Mouse (Mus musculus) erythroblast, embryonic 14.5 days (primary cell): ENCODE results near the gene Ttll10. TPM values are rescaled to one million over a fixed set of nuclear protein-coding genes. Genes with fewer than 3 reads are reported as not detected.

Source experiments
- H3K27me3 ChIP-seq: 2 replicates; pipeline ENCODE4 v1.6.1; 2012; ENCODE audit warnings: inconsistent platforms; ENCODE audit not compliant: control insufficient read depth
- H3K36me3 ChIP-seq: 2 replicates; pipeline ENCODE4 v1.6.1; 2012; ENCODE audit warnings: mild to moderate bottlenecking, inconsistent platforms; ENCODE audit not compliant: control insufficient read depth
- H3K4me1 ChIP-seq: 2 replicates; pipeline ENCODE4 v1.6.1; 2012; ENCODE audit warnings: inconsistent platforms; ENCODE audit not compliant: control insufficient read depth
- H3K4me3 ChIP-seq: replicated peaks from 2 replicates; pipeline ENCODE3; 2012; ENCODE audit warnings: moderate library complexity, mild to moderate bottlenecking, inconsistent platforms
- H3K9me3 ChIP-seq: 2 replicates; pipeline ENCODE4 v1.6.1; 2012; ENCODE audit warnings: low read length, inconsistent platforms, mixed read lengths; ENCODE audit not compliant: control insufficient read depth
- GATA1 ChIP-seq: IDR thresholded peaks from 2 replicates; pipeline ENCODE4 v1.6.1; 2012; ENCODE audit warnings: low read length, inconsistent platforms, mixed read lengths
- TAL1 ChIP-seq: IDR thresholded peaks from 3 replicates; pipeline ENCODE4 v1.6.1; 2012; ENCODE audit warnings: low read length, inconsistent platforms, mixed read lengths
- polyA plus RNA-seq: library from polyadenylated mRNA; stranded (reverse); fragments of >175 nt; gene quantifications from 2 replicates; pipeline ENCODE4 v1.2.3, GENCODE M21; 2012

The Ttll10 gene
- polyA plus RNA-seq, result not detected in 2 replicates

DNA sequence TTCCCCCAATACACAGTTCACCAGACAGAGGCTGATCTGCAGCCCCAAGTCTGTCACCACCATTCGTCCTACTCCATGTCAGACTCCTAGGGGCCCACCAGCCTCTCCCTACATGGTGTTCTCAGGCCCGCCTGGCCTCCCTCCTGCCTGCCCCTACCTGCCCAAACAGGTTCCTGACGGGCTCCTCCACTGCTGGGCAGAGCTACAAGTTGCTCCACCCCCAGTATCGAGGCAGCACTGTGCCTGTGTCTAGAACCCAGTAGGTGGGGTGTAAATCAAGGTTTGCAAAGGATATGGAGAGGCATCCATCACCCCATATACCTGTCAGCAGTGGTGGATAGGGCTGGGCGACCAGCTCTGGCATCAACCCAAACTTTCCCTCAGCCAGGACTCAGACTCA is at the start of gene Ttll10:
Ttll10 (minus strand) TSS at position 154 of the 400 bp plus-strand sequence.
- H3K36me3 ChIP-seq, result no peaks in the 10 kb centered on the region
- TF ChIP-seq TAL1, result no peak
- TF ChIP-seq GATA1, result no peak
- H3K4me1 ChIP-seq, result no peaks in the 10 kb centered on the region
- H3K27me3 ChIP-seq, result no peaks in the 10 kb centered on the region
- H3K9me3 ChIP-seq, result no peaks in the 10 kb centered on the region
- H3K4me3 ChIP-seq, result no peak within 1 kb of the TSS

DNA sequence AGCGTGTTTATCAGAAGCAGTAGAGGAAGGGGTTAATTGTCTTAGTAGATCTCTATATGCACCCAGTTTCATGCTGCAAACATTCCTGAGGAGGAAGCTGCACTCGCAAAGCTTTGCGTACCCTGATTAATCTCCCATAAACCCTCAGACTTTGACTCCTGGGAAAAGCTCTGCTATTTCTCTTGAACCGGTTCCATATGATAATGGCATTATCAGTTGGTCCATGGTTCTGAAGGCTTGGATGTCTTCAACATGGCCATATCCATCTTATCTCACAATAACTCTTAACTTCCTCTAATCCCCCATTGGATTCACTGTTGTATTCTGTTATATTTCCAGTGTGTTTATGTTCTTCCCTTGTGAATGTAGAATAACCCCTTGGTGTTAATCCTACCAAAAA is 44.1 kb upstream of the Ttll10 start:
- Histone ChIP-seq H3K36me3 (no peaks in the 10 kb centered on the region), H3K4me3 (no peak overlapping the region), H3K4me1 (no peaks in the 10 kb centered on the region), H3K27me3 (no peaks in the 10 kb centered on the region), H3K9me3 (no peaks in the 10 kb centered on the region)
- TF ChIP-seq TAL1, result no peak
- no peak for TF ChIP-seq GATA1

DNA sequence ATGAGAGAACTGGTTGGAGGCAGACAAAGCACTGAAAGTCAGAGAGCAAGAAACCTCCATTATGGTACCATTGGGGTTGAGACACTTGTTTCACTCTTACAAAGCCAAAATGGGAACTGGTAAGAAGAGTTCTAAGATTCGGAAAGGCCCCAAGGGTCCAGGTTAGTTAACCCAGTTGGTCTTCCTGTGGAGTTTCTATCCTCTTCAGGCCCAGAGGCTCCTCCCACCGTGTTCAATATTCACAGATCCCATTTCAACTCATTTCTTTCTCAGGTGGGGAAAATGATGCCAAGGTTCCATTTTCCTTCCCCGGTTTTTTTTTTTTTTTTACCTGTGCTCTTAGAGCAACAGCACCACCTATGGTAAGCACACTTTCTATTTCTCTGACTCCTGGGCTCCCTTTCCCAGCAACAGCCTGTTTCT is 42.3 kb upstream of the Ttll10 start:
- Histone ChIP-seq H3K4me3 (no peak overlapping the region), H3K27me3 (no peaks in the 10 kb centered on the region), H3K9me3 (no peaks in the 10 kb centered on the region), H3K4me1 (no peaks in the 10 kb centered on the region), H3K36me3 (no peaks in the 10 kb centered on the region)
- TF ChIP-seq TAL1 (no peak), GATA1 (no peak)

DNA sequence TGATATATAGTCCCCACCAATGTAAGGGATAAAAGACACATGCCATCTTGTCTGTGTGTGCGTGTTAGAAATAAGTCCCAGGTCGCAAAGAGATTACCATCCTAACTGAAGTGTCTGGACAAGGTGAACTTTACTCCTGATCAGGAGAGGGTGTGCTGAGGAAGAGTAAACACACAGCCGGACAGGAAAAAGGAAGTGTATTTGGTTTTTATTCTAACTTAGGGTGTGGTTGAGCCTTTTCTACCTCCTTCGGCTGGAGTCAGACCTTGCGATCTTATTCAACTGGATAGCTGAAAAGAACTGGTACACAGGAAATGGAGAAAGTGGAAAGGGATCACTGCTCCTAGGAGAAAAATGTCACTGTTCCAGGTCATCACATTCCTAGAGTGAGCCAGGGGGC is 41.3 kb upstream of the Ttll10 start:
- Histone ChIP-seq H3K27me3 (no peaks in the 10 kb centered on the region), H3K4me1 (no peaks in the 10 kb centered on the region), H3K9me3 (no peaks in the 10 kb centered on the region), H3K36me3 (no peaks in the 10 kb centered on the region), H3K4me3 (no peak overlapping the region)
- TF ChIP-seq GATA1 (no peak), TAL1 (no peak)

DNA sequence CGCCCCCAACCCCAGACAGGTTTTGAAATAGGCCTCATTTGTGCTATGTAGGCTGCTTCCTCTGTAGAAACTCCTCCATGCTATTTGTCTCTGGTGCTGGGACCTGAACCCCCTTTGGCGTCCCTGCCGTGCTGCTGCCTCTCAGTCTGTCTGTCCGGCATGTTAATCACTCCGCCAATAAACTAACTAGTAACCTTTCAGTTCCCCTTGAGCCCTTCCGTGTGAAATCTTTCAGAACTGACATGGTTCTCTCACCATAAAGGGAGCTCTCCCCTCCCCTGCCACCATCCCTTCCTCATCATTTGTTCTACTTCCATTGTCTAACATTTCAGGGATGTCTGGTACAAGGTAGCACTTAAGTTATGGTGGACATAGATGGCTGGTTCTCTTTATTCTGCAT is 40.2 kb upstream of the Ttll10 start:
- H3K4me3 ChIP-seq, result no peak overlapping the region
- H3K9me3 ChIP-seq, result no peaks in the 10 kb centered on the region
- no peaks in the 10 kb centered on the region for H3K36me3 ChIP-seq
- no peak for TF ChIP-seq GATA1
- TF ChIP-seq TAL1, result no peak
- no peaks in the 10 kb centered on the region for H3K4me1 ChIP-seq
- H3K27me3 ChIP-seq, result no peaks in the 10 kb centered on the region

DNA sequence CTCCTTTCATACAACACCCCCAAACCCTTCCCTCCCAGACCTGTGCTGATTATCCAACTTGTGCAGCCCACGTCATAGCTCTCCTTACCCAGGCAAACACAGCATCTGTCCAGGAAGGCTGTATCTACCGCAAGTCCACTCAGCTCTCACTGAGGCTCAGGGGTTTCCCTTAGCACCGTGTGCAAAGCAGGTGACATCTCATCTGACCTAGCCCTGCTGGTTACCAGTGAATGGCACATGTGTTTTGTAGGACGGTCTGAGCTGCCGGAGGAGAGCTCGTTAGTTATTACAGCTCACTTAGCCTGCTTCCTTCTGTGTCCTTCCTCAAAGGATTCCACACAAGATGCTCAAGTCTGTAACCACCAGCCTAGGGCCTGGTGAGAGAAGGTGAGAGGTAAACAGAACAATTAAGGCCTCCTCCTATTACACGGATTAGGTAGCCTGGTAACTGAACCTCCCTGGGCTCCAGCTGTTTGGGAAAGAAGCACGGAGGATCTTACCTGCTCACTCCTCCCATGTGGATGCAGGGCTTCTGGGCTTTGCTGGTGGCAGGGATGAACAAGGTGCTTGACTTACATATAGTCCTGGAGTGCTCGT is 38.7 kb upstream of the Ttll10 start:
- no peaks in the 10 kb centered on the region for H3K36me3 ChIP-seq
- no peaks in the 10 kb centered on the region for H3K4me1 ChIP-seq
- no peak overlapping the region for H3K4me3 ChIP-seq
- no peaks in the 10 kb centered on the region for H3K9me3 ChIP-seq
- no peaks in the 10 kb centered on the region for H3K27me3 ChIP-seq
- no peak for TF ChIP-seq TAL1
- no peak for TF ChIP-seq GATA1

DNA sequence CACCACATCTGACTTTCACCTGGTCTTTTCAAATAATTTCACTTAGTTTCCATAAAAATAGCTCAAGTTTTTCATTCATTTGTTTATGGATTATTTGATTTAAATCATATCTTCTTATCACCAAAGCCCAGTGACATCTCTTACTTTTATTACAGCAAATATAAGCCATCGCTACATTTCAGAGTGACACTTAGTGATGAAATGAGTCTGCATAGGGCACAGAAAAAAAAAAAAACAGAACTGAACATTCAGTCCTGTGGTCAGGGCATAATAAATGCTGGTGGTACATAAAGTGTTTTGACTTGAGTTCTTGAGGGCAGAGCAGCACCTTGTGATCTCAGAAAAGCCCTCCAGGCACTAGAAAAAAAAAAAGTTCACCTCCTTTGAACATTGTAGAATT is 37.0 kb upstream of the Ttll10 start:
- no peak overlapping the region for H3K4me3 ChIP-seq
- TF ChIP-seq GATA1, result no peak
- no peak for TF ChIP-seq TAL1
- no peaks in the 10 kb centered on the region for H3K27me3 ChIP-seq
- H3K36me3 ChIP-seq, result no peaks in the 10 kb centered on the region
- no peaks in the 10 kb centered on the region for H3K9me3 ChIP-seq
- no peaks in the 10 kb centered on the region for H3K4me1 ChIP-seq

DNA sequence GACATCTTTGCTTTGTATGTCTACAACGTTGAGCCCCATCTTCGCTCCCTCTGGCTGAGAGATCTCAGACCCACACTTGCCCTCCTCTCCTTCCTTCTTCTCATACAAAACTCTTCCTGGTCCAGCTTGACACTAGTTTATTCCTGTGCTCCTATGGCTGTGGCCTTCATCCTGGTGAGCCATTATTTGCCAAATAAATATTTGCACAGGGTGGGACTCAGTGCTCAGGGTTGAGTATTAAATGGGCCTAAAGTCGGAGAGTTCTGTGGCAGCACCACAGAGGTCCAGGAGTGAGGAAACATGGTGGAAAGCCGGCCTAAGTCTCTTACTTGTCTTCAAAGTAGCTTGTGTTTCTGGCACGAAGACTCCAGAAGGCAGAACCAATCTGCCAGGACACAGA is 34.5 kb upstream of the Ttll10 start:
- TF ChIP-seq TAL1, result no peak
- no peak for TF ChIP-seq GATA1
- H3K9me3 ChIP-seq, result no peaks in the 10 kb centered on the region
- no peaks in the 10 kb centered on the region for H3K27me3 ChIP-seq
- H3K4me1 ChIP-seq, result no peaks in the 10 kb centered on the region
- H3K36me3 ChIP-seq, result no peaks in the 10 kb centered on the region
- no peak overlapping the region for H3K4me3 ChIP-seq

DNA sequence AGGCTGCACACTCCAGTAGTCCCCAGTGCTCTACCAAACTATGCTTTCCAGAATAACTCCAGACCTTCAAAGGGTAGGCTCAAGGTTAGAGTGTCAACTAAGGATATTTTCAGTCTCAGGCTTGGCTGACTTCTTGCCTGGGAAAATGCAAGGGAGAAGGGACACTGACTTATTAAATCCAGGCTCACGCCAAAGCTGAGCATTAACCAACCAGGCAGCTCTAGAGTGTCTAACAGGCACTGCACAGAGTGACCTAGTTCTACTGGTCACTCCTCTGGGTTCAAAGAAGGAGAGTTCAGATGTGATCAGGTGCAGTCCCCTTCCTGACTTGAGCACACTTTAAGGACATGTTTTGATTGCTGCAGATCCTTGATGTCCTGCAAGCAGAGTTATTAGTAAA is 33.6 kb upstream of the Ttll10 start:
- no peaks in the 10 kb centered on the region for H3K27me3 ChIP-seq

DNA sequence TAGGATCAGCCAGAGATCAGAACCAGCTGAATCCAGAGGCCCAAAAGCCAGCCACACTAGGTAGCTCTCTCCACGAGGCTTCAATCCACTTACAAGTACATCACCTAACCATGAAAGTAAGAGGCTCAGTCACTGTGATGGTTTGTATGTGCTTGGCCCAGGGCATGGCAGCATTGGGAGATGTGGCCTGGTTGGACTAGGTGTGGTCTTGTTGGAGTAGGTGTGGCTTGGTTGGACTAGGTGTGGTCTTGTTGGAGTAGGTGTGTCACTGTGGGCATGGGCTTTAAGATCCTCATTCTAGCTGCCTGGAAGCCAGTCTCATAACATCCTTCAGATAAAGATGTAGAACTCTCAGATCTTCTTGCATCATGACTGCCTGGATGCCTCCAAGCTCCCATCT is 32.0 kb upstream of the Ttll10 start:
- H3K4me3 ChIP-seq, result no peak overlapping the region
- H3K36me3 ChIP-seq, result no peaks in the 10 kb centered on the region
- H3K9me3 ChIP-seq, result no peaks in the 10 kb centered on the region
- TF ChIP-seq GATA1 (no peak), TAL1 (no peak)
- no peaks in the 10 kb centered on the region for H3K4me1 ChIP-seq
- H3K27me3 ChIP-seq, result no peaks in the 10 kb centered on the region

More for the DNA sequence above, 33.6 kb upstream of the Ttll10 start:
- no peak overlapping the region for H3K4me3 ChIP-seq
- H3K4me1 ChIP-seq, result no peaks in the 10 kb centered on the region
- TF ChIP-seq GATA1, result no peak
- no peak for TF ChIP-seq TAL1
- no peaks in the 10 kb centered on the region for H3K9me3 ChIP-seq
- H3K36me3 ChIP-seq, result no peaks in the 10 kb centered on the region
